Mouse (Mus musculus) embryo, embryonic 11.5 days (tissue): ENCODE data around the gene Fam166a.

Source experiments
- DNase-seq: peaks from one replicate; pipeline ENCODE4 v3.0.0-alpha.2; 2012; ENCODE audit warnings: low read depth, low spot score

Fam166a gene

GRCm38 (mm10) chr2:25218445-25218844, at the start of gene Fam166a:
Fam166a (plus strand) TSS chr2:25218745.
- DNase-seq = no peak

DNA sequence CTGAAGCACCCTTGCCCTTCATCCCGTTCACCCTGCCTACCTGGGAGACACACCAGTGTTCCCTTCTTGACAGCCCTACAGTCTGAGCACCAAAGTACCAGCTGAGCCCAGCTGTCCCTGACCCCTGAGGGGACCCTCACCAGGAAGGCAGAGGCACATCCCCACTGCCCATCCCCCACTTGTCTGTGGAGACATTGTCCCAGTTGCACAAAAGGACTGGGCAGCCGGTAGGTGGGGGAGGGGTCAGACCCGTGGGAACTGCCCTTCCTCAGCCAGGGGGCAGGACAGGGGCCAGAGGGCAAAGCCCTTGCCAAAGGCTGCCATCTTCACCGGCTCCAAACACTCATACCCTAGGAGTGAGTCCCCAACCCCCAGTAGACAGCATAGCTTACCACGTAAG, 48.8 kb upstream of the Fam166a start:
- DNase-seq = no peak

GRCm38 (mm10) chr2:25170326-25171100, 48.0 kb upstream of the Fam166a start:
- no peak for DNase-seq

DNA sequence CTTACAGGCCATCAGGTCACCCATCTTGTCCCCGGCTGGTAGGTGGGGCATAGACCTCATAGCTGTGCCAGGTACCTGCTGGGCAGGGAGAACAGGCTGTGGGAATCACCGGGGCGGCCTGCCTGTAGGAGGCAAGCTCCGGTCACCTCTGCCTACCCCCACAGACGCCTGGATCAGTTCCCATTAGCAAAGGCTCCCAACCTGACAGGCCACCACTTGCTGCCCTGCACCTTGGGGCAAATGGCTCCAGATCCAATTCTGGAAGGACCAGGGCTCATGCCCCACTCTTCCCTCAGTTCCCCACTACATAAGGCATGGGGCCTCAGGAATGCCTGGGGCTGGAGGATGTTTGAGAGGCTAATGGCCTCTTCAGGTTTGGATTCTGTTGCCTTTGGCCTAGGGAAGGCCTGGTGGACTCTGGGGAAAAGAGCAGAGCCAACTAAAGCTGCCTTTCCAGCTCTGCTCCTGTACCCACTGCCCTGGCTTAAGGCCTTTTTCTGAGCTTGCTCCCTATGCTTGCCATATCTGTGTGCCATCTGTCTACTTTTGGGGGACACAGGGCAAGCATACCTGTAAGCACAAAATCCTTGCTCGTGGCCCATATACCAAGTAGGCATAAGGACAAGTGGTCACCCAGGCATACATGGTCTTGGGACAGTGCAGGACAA, 47.3 kb upstream of the Fam166a start:
- no peak for DNase-seq

DNA sequence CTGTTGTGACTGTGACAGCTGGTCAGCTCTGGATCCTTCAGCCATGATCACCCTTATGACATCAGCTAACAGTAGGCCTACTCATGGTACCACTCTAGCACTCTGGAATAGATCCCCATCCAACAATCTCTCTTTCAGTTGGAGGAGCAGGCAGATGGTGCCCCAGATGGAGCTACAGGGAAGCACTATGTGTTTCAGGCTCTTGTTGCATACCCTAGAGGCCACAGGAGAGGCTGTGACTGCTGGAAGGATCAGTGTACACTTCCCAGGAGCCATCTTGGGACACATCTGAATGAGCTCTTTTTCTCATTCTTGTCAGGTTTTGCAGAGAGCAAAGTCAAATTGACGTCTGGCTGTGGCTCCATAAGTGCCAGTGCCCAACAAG, 46.8 kb upstream of the Fam166a start:
- DNase-seq = no peak

DNA sequence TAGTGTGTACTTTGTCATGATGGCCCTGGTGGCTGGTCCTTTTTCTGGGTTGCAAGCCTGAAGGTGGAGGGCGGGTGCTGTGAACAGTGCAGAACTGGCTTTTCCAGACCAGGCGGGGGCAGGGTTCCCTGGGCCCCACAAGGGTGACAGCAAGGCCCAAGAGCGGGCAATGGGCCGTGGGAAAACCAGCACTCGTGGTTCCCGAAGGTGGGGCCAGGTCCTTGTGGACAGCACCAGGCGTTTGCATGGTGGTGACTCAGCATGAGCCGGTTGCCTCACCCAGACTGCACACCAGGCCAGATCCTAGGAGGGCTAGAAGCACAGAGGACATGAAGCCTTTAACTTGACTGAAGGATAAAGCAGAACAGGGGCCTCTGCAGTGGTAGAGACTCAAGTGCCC, 45.9 kb upstream of the Fam166a start:
- DNase-seq = no peak

- DNase-seq = no peak
Observed at GRCm38 (mm10) chr2:25173821-25174220, 44.7 kb upstream of the Fam166a start.

GRCm38 (mm10) chr2:25174866-25175689, 43.5 kb upstream of the Fam166a start:
- no peak for DNase-seq

DNA sequence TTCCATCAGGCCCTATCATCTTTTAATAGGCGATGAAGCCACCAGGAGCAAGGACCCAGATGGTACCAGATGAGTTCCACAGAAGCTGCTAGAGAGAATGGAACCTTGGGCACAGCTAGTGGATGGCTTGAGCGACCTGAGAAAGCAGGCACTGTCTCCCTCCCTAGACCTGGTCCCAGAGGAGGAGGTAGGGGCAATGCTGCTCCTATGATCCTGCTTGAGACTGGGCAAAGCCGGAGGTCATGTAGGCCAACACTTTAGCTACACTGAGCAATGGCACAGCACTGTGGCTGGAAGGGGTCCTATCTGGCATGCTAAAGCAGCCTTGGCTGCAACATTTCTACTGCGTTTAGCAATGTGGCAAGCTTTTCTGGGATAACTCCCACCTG, 42.9 kb upstream of the Fam166a start:
- DNase-seq = no peak

DNA sequence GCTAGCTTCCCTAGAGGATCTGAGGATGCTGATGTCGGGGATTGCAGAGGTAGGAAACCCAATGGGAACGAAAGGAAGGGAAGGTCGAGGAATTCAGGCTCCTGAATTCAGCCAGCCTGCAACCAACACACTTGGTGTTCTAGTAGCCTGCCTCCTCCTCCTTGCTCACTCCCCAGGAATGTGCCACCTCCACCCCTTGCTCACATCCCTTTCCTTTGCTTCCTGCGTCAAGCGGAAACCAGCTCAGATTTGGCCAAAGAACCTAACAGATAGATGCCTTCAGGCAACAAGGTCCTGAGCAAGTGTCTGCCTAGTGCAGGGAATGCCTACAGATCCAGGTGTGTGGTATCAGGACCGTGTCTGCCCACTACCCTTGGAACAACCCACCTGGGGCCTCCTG, 42.0 kb upstream of the Fam166a start:
- no peak for DNase-seq

DNA sequence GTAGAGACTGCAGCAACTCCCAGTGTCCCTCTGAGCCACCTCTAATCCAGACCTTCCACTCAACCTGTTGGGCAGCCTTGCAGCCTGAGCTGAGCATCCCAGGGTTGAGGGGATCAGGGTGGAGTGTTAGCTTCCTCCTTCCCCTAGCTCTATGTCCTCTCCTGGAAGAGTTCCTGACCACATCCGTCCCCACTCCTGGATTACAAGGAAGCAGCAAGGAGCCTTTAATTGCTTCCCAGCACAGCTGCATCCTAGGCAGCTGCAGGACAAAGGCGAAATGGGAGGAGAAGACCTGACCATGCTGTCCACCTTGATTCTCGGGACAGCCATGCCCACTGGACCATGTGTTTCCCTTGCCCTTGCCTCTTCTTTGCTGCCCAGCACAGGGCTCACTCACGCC, 41.5 kb upstream of the Fam166a start:
- DNase-seq = no peak

GRCm38 (mm10) chr2:25177685-25178084, 40.9 kb upstream of the Fam166a start:
- no peak for DNase-seq

GRCm38 (mm10) chr2:25178285-25178972, 40.1 kb upstream of the Fam166a start:
- no peak for DNase-seq

- no peak for DNase-seq
Observed at GRCm38 (mm10) chr2:25179566-25180217, 38.9 kb upstream of the Fam166a start.

DNA sequence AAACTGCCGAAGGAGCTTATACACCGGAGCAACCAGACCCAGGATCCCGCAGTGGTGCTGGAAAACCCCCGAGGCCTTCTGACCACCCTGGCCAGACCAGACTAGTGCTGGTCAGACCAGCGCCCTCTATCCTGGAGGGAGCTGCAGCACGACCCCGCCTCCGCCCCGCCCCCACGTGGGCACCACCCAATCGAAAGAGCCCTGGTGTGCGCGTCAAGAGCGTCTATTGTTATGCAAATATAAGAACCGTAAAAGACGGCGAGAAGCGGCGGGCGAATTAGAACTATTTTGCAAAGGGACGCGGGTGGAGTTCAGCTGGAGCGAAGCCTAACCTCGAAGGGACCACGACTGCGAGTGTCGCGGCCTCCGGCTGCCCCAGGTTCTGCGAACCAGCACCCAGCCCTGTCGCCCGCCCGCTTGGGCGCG, 38.1 kb upstream of the Fam166a start, which contains the start of gene Nrarp:
Gene Nrarp, plus strand, starts transcription at position 281 of the 426 bp plus-strand sequence.
- peak; percentile 82 for DNase-seq

GRCm38 (mm10) chr2:25180973-25181890, 37.3 kb upstream of the Fam166a start:
- no peak for DNase-seq

GRCm38 (mm10) chr2:25181891-25182397, 36.6 kb upstream of the Fam166a start:
- DNase-seq = no peak

DNA sequence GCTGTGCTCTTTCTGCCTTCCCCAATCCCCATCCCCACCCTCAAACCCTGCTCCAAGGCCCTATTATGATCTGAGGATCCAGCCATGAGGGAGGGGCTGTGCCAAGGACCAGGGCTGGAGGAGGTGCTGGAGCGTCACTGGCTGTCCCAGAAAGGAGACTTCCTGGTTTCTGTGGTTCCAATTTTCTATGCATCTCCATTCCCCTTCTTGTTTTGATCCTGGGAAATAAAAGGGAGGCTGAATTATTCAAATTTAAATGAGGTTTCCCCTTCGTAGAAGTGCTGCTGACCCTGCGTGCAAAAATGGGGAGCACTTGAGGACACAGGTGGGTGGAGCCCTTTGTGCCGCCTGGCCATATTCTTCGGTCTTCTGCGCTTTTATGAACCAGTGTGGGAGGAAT, 35.9 kb upstream of the Fam166a start:
- DNase-seq = no peak

DNA sequence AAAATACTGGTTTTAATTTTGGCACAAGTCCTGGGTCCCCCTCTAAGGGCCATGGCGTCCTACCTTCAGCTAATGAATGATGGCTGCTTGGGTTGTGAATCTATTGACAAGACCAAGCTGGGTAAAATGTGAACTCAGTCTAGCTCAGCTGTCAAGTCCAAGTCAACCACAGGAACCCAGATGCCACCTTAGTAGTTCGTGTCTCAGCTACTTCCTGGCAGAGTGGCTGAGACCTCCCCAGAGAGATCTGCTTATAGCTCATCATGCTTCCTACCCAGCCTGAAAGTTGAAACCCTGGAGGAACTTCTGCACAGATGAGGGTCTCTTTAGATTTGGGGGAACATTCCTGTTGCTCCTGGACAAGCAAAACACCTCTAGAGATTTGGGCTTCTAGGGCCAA, 35.2 kb upstream of the Fam166a start:
- no peak for DNase-seq

DNA sequence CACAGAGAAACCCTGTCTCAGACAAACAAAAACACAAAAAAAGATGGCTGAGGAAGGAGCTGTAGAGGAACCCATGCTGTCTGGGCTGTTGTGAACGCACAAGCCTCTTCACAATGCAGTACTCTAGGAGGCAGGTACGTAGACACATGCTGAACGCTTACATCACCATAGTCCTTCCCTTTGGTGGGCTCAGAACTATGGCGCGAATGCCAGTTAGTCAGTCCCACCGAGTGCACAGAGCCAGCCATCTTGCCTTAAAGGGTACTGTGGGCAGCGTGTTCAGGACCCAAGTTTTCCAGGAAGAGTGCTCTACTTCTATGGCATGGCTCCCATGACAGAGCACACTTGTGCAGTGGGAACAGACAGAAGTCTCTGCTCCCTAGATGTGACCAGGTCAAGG, 34.0 kb upstream of the Fam166a start:
- no peak for DNase-seq
